Mouse (Mus musculus) forebrain, embryonic 16.5 days (tissue): ENCODE measurements around the gene Tanc1. TPM values are rescaled to one million over a fixed set of nuclear protein-coding genes. Genes with fewer than 3 reads are reported as not detected.

Experiments used
- ATAC-seq: fragments of 200-750 bp; cut with Nextera tagmentation; 2 replicates; pipeline ENCODE4 v1.8.0; 2017; ENCODE audit warnings: mild to moderate bottlenecking, moderate library complexity
- H3K27ac ChIP-seq: fragments of 300-500 bp; sonication (generic); 2 replicates; pipeline ENCODE4 v1.5.1; 2014; ENCODE audit warnings: low read length, control low read depth
- H3K27me3 ChIP-seq: fragments of 300-500 bp; sonication (generic); replicated peaks from 2 replicates; pipeline ENCODE4 v1.6.1; 2014; ENCODE audit warnings: low read length; ENCODE audit not compliant: control insufficient read depth, insufficient read depth
- H3K36me3 ChIP-seq: fragments of 300-500 bp; sonication (generic); 2 replicates; pipeline ENCODE4 v1.6.1; 2014; ENCODE audit not compliant: control insufficient read depth, insufficient read depth
- H3K4me1 ChIP-seq: fragments of 300-500 bp; sonication (generic); replicated peaks from 2 replicates; pipeline ENCODE4 v1.6.1; 2014; ENCODE audit warnings: low read length; ENCODE audit not compliant: control insufficient read depth, insufficient read depth
- H3K4me2 ChIP-seq: fragments of 300-500 bp; sonication (generic); 2 replicates; pipeline ENCODE4 v1.6.1; 2014; ENCODE audit warnings: mild to moderate bottlenecking, low read length, control low read depth
- H3K4me3 ChIP-seq: fragments of 300-500 bp; sonication (generic); replicated peaks from 2 replicates; pipeline ENCODE4 v1.5.1; 2014; ENCODE audit warnings: mild to moderate bottlenecking, low read length, control low read depth
- H3K9ac ChIP-seq: fragments of 300-500 bp; sonication (generic); replicated peaks from 2 replicates; pipeline ENCODE4 v1.6.1; 2014; ENCODE audit warnings: low read depth, low read length, control low read depth
- H3K9me3 ChIP-seq: fragments of 300-500 bp; sonication (generic); 2 replicates; pipeline ENCODE4 v1.6.1; 2016; ENCODE audit warnings: low read length; ENCODE audit not compliant: control insufficient read depth
- whole genome bisulfite sequencing: fragments of 180-500 bp; shearing (Covaris S2); extraction: QIAGEN DNeasy Blood & Tissue Kit; methylation state at CpG from one replicate; pipeline ENCODE4 v1.1.7; 2014; 5-methylcytosine and 5-hydroxymethylcytosine counted together
- polyA plus RNA-seq: library from polyadenylated mRNA; unstranded; fragments of >200 nt; fragmentation: Nextera tagmentation; extraction: Ambion mirVana; gene quantifications from 2 replicates; pipeline ENCODE4 v1.2.1, GENCODE M21; 2015

The Tanc1 gene
- polyA plus RNA-seq, 1 experiment from 2014 or later = 10.7 TPM

- no peak for ATAC-seq
- H3K4me1 ChIP-seq = peaks cover 32% of the 10 kb centered on the region
- no peak overlapping the region for H3K9ac ChIP-seq
- no peak overlapping the region for H3K27ac ChIP-seq
- H3K4me2 ChIP-seq = no peak overlapping the region
- H3K4me3 ChIP-seq = no peak overlapping the region
- WGBS = 45% methylated on average over 5 of the region's 5 CpGs
- H3K36me3 ChIP-seq = no peaks in the 10 kb centered on the region
- H3K27me3 ChIP-seq = no peaks in the 10 kb centered on the region
- H3K9me3 ChIP-seq = no peaks in the 10 kb centered on the region
Observed at GRCm38 (mm10) chr2:59656680-59657079, 44.8 kb downstream of the Tanc1 start.

DNA sequence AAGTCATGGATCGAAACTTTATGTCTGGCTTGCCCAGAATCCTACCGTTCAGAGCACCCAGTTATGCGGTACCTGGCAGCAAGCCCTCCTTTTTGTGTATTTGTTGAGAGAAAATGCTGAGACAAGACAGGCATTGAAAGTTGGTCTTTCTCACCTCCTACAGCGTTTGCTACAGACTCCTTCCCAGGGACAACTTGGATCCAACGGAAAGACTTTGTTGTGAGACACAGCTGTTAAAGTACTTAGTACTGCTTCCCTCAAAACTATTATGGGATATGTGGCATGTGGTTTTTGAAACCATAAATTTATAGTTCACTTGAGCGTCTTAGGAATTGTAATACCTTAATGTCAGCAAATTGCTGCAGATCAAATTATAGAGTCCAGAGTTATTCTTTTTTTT is 47.8 kb downstream of the Tanc1 start:
- Histone ChIP-seq H3K4me1 (peaks cover 25% of the 10 kb centered on the region), H3K4me3 (no peak overlapping the region), H3K9ac (no peak overlapping the region), H3K9me3 (no peaks in the 10 kb centered on the region), H3K36me3 (no peaks in the 10 kb centered on the region), H3K27ac (no peak overlapping the region), H3K4me2 (no peak overlapping the region), H3K27me3 (no peaks in the 10 kb centered on the region)
- 72% methylated on average over 6 of the region's 6 CpGs for WGBS
- no peak for ATAC-seq

GRCm38 (mm10) chr2:59660891-59661805 is 49.3 kb downstream of the Tanc1 start:
- Histone ChIP-seq H3K4me1 (peaks cover 17% of the 10 kb centered on the region), H3K9me3 (no peaks in the 10 kb centered on the region), H3K27ac (no peak overlapping the region; the same call in 1 of the 2 replicates), H3K4me2 (peak overlapping the region; percentile 8; the same call in 1 of the 2 replicates), H3K27me3 (no peaks in the 10 kb centered on the region), H3K36me3 (no peaks in the 10 kb centered on the region), H3K4me3 (no peak overlapping the region), H3K9ac (no peak overlapping the region)
- 24% methylated on average over 16 of the region's 16 CpGs for WGBS
- peak; percentile 46 for ATAC-seq

DNA sequence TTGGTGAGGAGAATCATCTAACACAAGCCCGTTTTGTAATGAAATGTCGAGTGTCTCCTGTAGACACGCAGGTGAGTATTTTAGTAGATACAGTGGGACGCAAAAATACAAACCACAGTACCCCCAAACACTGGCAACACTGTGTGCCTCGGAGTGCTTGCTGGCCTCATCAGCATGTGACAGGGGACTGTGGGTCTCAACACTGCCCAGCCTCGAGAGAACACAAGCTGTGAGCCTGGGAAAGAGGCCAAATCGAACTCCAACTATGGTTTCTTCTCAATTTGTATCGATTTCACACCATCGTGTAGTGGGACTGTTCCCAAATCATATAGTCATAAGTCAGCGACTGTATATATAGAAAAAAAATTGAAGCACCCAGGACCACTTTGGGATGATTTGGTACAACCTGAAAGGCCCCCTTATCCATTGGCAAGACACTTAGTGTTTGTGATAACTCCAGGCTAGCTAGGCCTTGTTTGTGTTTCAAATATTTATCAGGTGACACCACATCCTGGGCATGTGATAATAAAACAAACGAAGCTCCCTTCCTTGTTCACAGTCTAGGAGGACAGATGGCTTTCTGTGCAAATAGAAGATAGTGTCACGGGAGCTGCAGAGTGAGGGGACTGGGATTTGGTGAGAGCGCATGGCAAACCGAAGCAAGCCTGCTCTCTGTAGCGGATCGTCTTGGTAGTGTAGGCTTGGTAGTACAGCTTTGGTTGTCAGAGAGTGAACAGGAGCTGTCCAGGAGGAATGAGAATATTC is 53.1 kb downstream of the Tanc1 start:
- 64% methylated on average over 16 of the region's 16 CpGs for WGBS
- ATAC-seq = peak; percentile 67

DNA sequence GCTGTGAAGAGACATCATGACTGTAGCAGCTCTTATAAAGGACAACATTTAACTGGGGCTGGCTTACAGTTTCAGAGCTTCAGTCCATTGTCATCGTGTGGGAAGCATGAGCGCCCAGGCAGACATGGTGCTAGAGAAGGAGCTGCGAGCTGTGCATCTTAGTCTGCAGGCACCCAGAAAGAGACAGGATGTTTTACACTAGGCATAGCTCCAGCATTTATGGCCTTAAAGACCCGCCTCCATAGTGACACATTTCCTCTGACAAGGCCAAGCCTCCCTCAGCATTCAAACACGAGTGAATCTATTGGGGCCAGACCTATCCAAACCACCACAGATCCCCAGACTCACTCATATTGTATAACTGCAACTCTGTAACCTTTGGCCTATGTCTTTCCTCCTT is 54.7 kb downstream of the Tanc1 start:
- no peak overlapping the region for H3K9ac ChIP-seq
- no peaks in the 10 kb centered on the region for H3K9me3 ChIP-seq
- ATAC-seq = no peak
- H3K36me3 ChIP-seq = no peaks in the 10 kb centered on the region
- H3K4me3 ChIP-seq = no peak overlapping the region
- H3K4me1 ChIP-seq = peaks cover 8% of the 10 kb centered on the region
- 88% methylated on average over 5 of the region's 5 CpGs for WGBS
- H3K27me3 ChIP-seq = no peaks in the 10 kb centered on the region
- H3K4me2 ChIP-seq = no peak overlapping the region
- no peak overlapping the region for H3K27ac ChIP-seq

More for the DNA sequence above, 53.1 kb downstream of the Tanc1 start:
- H3K27ac ChIP-seq = no peak overlapping the region
- H3K9me3 ChIP-seq = no peaks in the 10 kb centered on the region
- H3K9ac ChIP-seq = no peak overlapping the region
- H3K27me3 ChIP-seq = no peaks in the 10 kb centered on the region
- H3K4me3 ChIP-seq = no peak overlapping the region
- no peak overlapping the region for H3K4me2 ChIP-seq
- H3K36me3 ChIP-seq = no peaks in the 10 kb centered on the region
- peaks cover 17% of the 10 kb centered on the region for H3K4me1 ChIP-seq

- H3K4me2 ChIP-seq = no peak overlapping the region
- no peaks in the 10 kb centered on the region for H3K9me3 ChIP-seq
- no peak overlapping the region for H3K9ac ChIP-seq
- peaks cover 4% of the 10 kb centered on the region for H3K4me1 ChIP-seq
- ATAC-seq = no peak
- H3K4me3 ChIP-seq = no peak overlapping the region
- no peaks in the 10 kb centered on the region for H3K36me3 ChIP-seq
- no peak overlapping the region for H3K27ac ChIP-seq
- 68% methylated on average over 15 of the region's 15 CpGs for WGBS
- H3K27me3 ChIP-seq = no peaks in the 10 kb centered on the region
Observed at GRCm38 (mm10) chr2:59670087-59671060, 58.5 kb downstream of the Tanc1 start.

GRCm38 (mm10) chr2:59671671-59672070 is 59.8 kb downstream of the Tanc1 start:
- Histone ChIP-seq H3K4me1 (peaks cover 7% of the 10 kb centered on the region; the same call in 1 of the 2 replicates), H3K27ac (no peak overlapping the region), H3K27me3 (no peaks in the 10 kb centered on the region), H3K4me2 (no peak overlapping the region), H3K9me3 (no peaks in the 10 kb centered on the region), H3K9ac (no peak overlapping the region), H3K4me3 (no peak overlapping the region), H3K36me3 (no peaks in the 10 kb centered on the region)
- WGBS = 67% methylated on average over 8 of the region's 8 CpGs
- ATAC-seq = no peak

GRCm38 (mm10) chr2:59672086-59672485 is 60.2 kb downstream of the Tanc1 start:
- no peaks in the 10 kb centered on the region for H3K9me3 ChIP-seq
- peaks cover 7% of the 10 kb centered on the region; the same call in 1 of the 2 replicates for H3K4me1 ChIP-seq
- no peak overlapping the region for H3K4me3 ChIP-seq
- WGBS = 20% methylated on average over 4 of the region's 4 CpGs
- no peak overlapping the region for H3K4me2 ChIP-seq
- no peaks in the 10 kb centered on the region for H3K27me3 ChIP-seq
- no peaks in the 10 kb centered on the region for H3K36me3 ChIP-seq
- H3K9ac ChIP-seq = no peak overlapping the region
- no peak overlapping the region for H3K27ac ChIP-seq
- ATAC-seq = no peak
